Mouse (Mus musculus) brain, embryonic 14.5 days (tissue): Measurements from ENCODE around the gene Far2. TPM values are rescaled to one million over a fixed set of nuclear protein-coding genes. Genes with fewer than 3 reads are reported as not detected.
A peak's percentile ranks its signal among the peaks of the same experiment; 100 is the strongest.
"Not testable (repeated sequence)": the region's sequence is repeated elsewhere in the genome, so short reads cannot be mapped to it uniquely, and the experiment has no call there.

ENCODE experiments used
- DNase-seq: peaks from one replicate; pipeline ENCODE4 v3.0.0-alpha.2; 2011; ENCODE audit warnings: low read depth
- CTCF ChIP-seq: fragments of 200-500 bp; IDR thresholded peaks from 2 replicates; pipeline ENCODE4 v1.5.1; 2012; ENCODE audit warnings: inconsistent platforms, mild to moderate bottlenecking, moderate library complexity, borderline replicate concordance; ENCODE audit not compliant: insufficient read depth, insufficient read length; ENCODE audit errors: extremely low read depth
- POLR2A ChIP-seq: fragments of 200-500 bp; IDR thresholded peaks from 2 replicates; pipeline ENCODE4 v1.6.1; 2012; ENCODE audit warnings: mild to moderate bottlenecking, inconsistent platforms, borderline replicate concordance; ENCODE audit not compliant: poor library complexity, insufficient read depth, insufficient read length, severe bottlenecking; ENCODE audit errors: extremely low read depth
- polyA plus RNA-seq: library from polyadenylated mRNA; depleted of rRNA; stranded (reverse); fragments of >200 nt; gene quantifications from 2 replicates; pipeline ENCODE4 v1.2.3, GENCODE M21; 2012

Gene Far2
- polyA plus RNA-seq, 1 experiment: 9.6 TPM

DNA sequence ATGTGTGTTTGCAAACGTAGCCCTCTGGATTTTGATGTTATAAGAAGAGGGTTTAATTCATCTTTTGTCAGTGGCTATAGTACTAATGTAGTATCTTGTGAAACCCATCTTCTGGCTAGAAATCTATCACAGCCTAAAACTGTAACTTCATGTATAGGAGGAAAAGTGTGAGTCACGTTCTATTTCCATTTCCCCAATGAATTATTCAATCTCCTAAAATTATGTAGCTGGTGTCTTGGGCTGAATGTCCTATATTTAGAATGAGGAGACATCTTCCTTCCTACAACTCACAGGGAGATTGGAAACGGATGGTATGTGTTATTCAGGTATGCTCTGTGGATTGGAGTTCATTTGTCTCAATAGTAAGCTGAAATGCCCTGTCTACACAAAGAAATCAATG is 50.0 kb downstream of the Far2 start:
- no peak for DNase-seq
- TF ChIP-seq POLR2A (no peak), CTCF (no peak)

DNA sequence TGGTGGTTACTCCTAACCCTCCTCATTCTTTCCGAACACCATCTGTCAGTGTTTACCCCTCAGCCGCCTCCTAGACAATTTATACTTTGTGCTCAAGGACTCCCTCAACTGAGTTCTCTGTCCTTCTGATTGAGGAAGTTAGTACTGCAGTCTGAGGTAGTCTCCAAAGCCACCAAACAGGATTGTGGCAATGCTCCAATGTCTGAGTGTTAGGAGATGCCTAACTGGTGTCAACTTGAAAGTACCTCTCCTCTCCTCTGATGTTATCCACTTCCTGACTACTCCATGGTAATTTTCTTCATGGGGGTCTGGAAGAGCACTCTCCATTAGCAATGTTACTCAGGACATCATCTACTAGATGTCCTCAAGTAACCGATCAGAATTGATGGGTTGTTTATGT is 54.9 kb downstream of the Far2 start:
- no peak for DNase-seq
- TF ChIP-seq CTCF: no peak
- TF ChIP-seq POLR2A: no peak

DNA sequence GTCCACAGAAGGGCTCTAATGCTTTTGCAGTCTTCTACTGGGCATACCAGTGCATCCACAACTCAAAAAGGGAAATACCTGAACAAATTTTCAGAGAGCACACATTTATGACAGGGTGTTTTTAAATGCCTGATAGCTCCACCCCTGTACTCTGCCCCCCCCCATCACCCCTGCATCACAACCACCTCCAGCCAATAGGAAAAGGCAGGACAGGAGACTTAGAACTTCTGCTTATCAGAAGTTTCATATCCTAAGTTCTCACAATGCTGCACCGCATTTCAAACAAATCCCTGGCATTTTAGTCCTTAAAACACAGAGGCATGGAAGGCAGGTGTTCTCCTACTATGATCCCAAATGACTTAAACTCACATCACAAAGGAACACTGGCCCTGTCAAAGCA is 55.4 kb downstream of the Far2 start:
- DNase-seq: no peak
- no peak for TF ChIP-seq CTCF
- no peak for TF ChIP-seq POLR2A

DNA sequence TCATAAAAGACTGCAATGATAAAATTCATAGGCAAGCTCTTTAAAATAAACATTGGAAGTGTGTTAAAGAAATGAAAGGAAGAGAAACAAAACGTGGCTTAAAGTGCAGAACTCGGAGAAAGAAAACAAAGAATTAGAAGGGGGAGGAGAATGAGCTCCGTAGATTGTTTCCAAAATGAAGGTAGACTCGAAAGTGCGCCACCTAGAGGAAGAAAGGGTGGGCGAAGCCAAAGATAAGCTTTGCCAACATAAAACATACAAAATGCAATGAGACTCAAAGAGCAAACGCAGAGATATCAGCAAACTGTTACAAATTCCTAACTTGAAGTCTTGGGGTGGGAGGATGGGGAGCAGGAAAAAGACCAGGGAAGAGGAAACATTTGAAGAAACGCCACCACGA is 57.2 kb downstream of the Far2 start:
- peak; percentile 17 for DNase-seq
- no peak for TF ChIP-seq POLR2A
- TF ChIP-seq CTCF: peak; percentile 46; the same call in 1 of the 2 replicates

DNA sequence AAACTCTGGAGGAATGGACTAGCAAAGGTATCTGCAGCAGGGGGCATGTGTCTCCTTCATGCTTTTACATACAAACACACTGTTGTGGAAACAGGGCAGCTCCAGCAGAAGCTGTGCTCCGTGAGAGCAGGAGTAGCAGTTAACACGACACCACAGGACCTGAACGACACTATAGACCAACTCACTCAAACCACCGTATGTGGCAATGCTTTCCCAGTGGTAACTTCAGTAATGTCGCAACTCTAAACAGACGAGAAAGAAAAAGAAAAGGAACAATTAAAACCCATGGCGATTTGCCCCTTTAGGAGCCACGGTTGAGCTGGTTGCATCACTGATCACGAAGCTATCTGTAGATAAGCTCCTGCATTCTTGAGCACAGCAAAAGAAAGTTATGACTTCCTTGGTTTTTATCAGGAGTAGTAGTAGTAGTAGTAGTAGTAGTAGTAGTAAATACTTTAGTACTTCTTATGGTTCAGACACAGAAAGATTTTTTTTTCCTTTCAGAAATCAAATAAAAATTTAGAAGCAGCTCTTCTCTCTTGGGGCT is 58.7 kb downstream of the Far2 start:
- TF ChIP-seq POLR2A (no peak), CTCF (no peak)
- no peak for DNase-seq

DNA sequence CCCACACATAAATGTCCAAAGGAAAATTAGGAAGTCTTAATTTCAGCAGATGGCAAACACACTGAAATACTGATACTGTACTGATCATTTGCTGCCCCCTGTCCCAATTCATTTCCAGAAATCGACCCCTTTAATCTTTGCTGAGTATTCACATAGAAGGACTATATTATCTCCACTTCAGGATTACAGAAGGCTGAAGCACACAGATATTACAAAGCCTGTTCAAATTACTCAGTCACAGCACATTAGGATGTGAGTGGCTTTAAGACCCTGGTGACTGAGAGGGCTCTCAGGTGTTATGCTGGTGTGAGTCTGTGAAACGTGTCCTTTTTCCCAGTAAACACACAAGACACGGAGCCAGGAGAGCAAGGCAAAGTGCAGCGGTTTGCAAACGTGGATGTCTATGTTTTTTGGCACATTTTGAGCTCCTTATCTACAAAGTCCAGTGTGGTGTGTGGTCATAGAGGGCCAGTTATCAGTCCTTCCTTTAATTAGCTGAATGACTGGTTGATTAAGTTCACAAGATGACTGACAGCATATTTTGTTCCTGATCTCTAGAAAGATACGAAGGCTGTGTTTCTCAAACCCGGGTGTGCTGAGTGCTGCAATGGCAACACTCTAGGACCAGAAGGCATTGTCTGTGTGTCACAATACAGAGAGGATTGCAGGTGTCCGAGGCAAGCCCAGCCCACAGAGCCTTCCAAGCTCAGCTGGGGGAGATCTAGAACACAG is 61.8 kb downstream of the Far2 start:
- TF ChIP-seq POLR2A (no peak), CTCF (no peak)
- no peak for DNase-seq

DNA sequence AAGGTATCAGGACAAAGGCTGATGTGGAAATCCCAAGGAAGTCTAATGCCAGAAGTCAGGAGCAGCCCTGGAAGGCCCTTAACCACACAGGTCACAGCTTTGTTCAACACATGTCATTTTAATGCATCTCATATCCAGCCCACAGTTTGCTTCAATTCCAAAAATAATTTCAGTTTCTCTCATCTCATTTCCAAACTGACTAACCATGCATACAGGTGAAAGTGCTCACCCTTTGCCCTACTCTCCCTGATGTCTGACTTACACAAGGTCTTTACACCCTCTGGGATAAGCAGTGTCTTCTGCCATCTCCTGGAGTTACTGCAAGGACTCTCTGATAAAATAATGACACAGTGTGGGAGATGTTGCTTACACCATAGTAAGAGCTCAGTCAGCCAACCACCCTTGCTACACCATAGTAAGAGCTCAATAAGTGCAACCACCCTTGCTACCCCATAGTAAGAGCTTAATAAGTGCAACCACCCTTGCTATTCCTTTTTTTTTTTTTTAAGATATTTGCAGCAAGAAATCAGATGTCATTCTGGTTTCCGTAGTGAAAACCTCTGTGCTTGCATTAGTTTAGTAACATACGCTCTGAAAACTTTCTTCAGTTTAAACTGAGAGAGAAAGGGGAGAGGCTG is 64.1 kb downstream of the Far2 start:
- TF ChIP-seq POLR2A (no peak), CTCF (no peak)
- no peak for DNase-seq

DNA sequence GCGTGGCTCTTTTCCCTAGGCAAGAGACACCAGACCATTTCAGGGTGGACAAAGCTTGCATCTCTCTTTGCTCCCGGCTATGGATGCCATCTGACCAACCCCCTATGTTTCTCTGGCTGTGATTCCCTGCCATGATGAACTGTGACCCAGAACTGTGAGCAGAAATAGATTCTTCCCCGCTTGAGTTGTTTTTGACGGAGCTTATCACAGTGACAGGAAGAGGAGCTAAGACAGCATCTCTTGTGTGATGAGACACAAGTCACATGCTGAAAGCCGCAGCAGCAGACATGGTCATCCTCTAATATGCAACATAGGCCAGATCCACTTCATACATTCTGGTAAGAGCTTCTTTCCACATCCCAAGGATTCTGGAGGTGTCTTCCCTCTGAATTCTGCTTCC is 69.3 kb downstream of the Far2 start:
- TF ChIP-seq CTCF (no peak), POLR2A (no peak)
- no peak for DNase-seq

DNA sequence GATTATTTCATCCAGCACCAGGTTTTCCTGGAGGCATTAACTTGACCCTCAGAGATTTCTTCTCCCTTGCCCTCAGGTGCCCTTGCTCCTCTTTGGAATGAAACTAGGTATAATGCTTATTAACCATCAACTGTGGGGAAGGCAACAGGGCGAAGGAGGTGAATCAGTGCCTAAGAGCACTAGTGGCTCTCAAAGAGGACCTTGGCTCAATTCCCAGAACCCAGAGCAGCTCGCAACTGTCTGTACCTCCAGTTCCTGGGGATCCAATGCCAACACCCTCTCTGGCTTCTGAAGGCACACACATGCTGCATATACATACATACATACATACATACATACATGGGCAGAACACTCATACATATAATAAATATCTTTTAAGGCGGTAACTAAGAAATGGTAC is 69.8 kb downstream of the Far2 start:
- no peak for DNase-seq
- no peak for TF ChIP-seq POLR2A
- TF ChIP-seq CTCF: no peak

DNA sequence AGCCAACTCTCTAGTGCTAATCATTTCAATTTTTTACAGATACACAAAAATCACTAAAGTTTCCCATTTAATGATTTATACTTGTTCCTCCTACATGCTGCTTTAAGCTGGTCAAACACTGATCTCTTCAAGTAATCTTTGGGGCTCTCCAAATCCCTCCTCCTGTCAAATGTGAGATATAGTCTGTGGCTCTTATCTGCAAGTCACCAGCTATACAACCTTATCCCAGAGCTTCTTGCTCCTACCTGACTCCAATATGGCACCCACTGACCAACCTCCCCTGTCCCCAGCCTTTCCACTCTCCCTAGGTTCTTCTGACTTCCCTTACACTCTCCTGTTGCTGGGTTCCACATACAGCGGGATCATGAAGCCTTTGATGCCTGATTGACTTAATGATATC is 70.6 kb downstream of the Far2 start:
- DNase-seq: no peak
- TF ChIP-seq POLR2A: no peak
- no peak for TF ChIP-seq CTCF

DNA sequence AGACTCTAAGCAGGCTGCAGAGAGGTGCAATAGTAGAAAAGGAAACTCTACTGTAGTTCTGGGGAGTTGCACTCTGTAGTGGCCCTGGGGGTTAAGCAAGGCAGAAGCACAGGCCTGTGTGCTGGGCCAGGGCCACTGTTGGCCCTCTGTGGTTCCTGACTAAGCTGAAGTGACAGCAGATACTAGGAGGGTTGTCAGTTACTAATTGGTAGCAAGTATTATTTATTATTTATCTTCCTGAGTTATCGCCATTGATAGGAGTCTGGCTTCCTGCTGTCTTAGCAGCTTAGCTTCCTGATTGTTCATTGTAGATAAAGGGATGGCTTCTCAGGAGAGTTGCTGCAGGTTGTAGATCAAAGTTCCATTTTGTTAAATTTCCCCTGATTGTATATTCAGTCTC is 73.6 kb downstream of the Far2 start:
- TF ChIP-seq CTCF (no peak), POLR2A (no peak)
- no peak for DNase-seq

DNA sequence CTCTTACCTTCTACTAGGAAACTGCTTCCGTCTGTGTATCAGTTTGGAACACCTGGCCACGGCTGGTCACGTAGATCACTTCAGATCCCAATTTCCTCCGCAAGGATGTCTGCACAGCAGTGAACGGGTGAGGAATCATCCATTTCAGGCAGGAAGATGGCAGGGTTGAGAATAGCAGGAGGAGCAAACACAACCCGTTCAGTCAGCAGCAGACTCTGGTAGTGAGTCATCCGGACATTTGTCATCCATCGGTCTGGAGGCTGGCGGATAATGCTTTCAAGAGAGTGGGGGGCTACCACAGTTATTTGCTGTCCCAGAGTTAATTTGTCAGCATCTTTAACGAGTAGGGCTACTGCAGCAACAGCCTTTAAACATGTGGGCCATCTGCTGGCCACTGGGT is 79.8 kb downstream of the Far2 start:
- DNase-seq: not testable (repeated sequence)
